Mouse (Mus musculus): ENCODE data around the gene Fam166a. TPM values are rescaled to one million over a fixed set of nuclear protein-coding genes. Genes with fewer than 3 reads are reported as not detected.

Fam166a gene
- polyA plus RNA-seq (2017; shearing (Covaris generic)): not detected

DNA sequence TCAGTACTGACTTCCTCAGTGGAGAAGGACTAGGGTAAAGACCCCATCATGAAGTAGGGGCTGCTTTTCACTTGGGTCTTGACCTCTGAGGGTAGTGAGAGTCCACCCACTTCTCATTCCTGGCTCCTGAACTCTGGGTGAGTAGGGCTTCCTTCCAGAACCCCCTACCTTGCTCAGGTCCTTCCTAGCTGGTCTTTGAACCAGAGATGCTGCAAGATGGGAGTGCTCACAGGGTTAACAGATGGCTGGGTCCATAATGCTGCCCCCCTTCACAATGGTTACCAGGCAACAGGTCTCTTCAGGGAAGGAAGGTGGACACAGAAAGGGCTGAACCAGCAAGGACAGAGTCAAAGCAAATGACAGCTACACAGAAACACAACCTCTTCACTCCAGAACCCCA, at the start of gene Fam166a:
Fam166a (plus strand) TSS at position 301 of the 400 bp plus-strand sequence.

DNA sequence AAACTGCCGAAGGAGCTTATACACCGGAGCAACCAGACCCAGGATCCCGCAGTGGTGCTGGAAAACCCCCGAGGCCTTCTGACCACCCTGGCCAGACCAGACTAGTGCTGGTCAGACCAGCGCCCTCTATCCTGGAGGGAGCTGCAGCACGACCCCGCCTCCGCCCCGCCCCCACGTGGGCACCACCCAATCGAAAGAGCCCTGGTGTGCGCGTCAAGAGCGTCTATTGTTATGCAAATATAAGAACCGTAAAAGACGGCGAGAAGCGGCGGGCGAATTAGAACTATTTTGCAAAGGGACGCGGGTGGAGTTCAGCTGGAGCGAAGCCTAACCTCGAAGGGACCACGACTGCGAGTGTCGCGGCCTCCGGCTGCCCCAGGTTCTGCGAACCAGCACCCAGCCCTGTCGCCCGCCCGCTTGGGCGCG, 38.1 kb upstream of the Fam166a start, which contains the start of gene Nrarp:
Nrarp (plus strand) TSS at position 281 of the 426 bp plus-strand sequence.

DNA sequence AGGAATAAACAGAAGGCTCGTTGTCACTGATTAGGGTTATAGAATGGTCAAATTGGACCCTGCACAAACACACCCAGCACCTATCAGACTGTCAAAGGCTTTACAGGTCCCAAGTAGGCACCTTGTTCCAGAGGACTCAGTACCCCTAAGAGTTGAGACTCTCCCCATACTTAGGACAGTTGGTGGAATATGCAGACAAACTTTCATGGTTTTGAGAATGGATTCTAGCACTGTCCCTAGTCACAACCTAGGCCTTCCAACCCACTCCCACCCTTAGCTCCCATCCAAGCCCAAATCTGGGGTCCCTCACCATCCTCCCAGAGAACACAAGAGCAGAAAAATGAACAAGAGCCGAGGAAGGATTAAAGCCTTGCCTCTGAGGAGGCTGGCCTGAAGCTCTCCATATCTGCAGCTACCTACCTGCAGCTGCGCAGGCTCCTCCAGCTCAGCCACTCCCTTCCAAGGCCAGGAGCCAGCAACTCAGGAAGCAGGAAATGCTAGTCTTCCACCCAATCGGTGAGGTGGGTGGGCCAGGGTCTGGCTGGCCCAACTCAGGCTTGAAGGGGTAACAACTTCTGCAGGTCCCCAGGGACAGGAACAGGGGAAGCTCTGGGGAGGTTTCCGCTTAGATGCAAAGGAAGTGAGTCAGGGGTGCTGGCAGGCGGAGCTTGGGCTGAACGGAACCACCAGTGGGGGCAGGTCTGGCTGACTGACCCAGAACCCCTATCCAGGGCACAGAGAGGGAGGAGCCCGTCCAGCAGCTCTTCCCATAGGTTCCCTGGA, 22.2 kb upstream of the Fam166a start, which contains the start of gene Tor4a:
Tor4a (minus strand) TSS at position 715 of the 783 bp plus-strand sequence.

GRCm38 (mm10) chr2:25211121-25211670, 7.3 kb upstream of the Fam166a start, which contains the start of gene Nelfb:
Nelfb (minus strand) TSS chr2:25211489.

GRCm38 (mm10) chr2:25214444-25214843, 4.1 kb upstream of the Fam166a start, which contains the start of gene Stpg3:
Stpg3 (minus strand) TSS chr2:25214637.

DNA sequence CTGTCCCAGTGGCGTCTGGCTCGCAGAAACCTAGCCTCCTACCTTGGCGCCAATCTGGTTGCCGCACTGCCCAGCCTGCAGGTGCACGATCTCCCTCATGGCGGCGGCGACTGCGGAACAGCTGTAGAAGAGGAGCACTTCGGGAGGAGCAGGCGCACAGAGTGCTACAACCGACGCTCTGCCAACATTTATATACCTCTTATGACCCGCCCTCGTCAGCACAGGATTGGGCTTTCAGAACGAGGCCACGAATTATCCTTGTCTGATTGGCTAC, 5.9 kb downstream of the Fam166a start, which contains the start of gene Tubb4b:
Tubb4b (minus strand) TSS at position 211 of the 274 bp plus-strand sequence.

GRCm38 (mm10) chr2:25234050-25234449, 15.5 kb downstream of the Fam166a start, which contains the start of gene Slc34a3:
Slc34a3 (minus strand) TSS chr2:25234364.

DNA sequence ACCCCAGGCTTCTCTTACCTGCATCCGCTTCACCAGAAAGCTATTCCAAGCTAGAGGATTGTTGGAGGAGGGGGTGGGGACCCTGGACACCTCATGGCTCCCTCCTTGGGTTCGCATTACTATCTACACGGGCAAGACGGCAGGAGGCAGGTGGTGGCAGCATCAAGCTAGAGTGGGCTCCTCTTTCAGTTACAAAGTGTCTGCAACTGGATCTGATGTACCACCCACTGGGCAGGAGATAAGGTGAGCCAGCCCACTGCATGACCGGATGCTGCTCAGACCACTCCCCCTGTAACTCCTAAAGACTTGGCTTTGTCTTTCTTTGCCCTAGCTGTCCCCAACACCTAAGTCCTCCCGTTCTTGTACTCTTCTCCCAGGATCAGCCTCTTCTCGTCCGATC, 18.1 kb downstream of the Fam166a start, which contains the start of gene Rnf224:
Rnf224 (minus strand) TSS at position 174 of the 400 bp plus-strand sequence.

GRCm38 (mm10) chr2:25242101-25242506, 23.6 kb downstream of the Fam166a start, which contains the start of the genes Rnf208 and Cysrt1:
Rnf208 (plus strand) TSS chr2:25242255.
Cysrt1 (minus strand) TSS chr2:25242452.

DNA sequence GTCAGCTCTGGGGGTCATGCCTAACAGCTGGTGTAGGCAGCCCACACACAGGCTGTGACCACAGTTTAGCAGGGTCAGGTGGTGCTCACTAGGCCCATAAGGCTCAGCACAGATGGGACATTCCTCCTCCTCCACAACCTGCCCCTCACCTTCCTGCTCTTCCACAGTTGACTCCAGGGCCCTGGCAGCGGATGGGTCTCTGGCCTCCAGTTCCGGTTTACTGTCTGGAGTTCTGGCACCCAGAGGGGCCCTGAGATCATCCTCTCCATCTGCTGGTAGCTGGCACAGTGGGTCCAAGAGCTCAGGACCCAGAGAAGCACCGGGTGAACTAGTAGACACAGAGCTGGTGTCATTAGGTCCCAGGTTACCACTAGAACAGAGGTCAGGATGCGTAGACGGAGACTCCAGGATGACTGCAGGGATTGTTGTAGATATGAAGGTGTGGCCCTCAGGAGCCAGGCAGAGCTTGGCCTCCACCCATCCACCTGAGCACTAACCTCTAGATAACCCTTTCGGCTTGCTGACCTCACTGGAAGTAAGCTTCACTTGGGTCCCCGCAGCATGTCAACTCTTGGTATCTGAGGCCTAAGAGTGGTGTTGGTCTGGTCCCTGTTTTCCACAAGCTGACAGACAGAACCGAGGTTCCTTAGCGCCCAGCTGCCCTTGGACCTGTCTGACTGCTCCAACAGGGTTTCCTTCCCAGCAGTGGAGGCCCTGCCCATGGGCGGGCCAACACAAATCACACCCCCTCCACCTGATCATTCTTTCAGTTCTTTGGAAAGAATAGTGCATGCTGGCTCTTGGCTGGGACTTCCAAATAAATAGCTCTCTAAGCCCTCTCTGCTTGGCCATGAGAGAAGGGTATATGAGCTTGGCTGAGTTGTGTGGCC, 27.9 kb downstream of the Fam166a start, which contains the start of gene AL732309.1:
AL732309.1 (minus strand) TSS at position 681 of the 890 bp plus-strand sequence.

GRCm38 (mm10) chr2:25255284-25255779, 36.8 kb downstream of the Fam166a start, which contains the start of gene Tmem203:
Tmem203 (plus strand) TSS chr2:25255439.

DNA sequence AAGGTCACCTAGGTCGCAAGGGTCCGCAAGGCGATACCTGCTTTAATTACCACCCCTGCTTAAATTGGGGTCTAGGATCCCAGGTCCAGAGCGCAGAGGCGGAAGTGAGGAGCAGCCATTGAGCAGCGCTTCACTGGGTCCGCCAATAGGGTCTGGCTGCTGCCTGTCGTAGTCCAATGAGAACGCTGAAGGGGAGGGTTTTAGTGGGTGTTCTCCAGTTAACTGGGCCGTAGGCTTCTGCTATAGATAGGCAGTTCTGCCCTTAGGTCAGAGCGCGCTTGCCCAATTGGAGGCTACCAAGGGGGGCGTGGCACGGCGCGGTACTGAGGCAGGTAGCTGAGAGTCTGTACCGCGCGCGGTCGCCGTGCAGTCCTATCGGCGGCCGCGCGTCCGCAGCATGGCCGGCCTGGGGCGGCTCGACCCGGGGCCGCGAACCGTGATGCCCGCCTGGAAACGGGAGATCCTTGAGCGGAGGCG, 43.8 kb downstream of the Fam166a start, which contains the start of gene Tprn:
Tprn (plus strand) TSS at position 328 of the 477 bp plus-strand sequence.

Other genes with a start within 250 kb of the Fam166a start
- gene Mrpl41, start 243.6 kb upstream of the Fam166a start, polyA plus RNA-seq (2017; shearing (Covaris generic)): 118 TPM
- gene Pnpla7, start 242.7 kb upstream of the Fam166a start, polyA plus RNA-seq (2017; shearing (Covaris generic)): 110 TPM
- 18.3 TPM for gene Nsmf, start 164.4 kb upstream of the Fam166a start, polyA plus RNA-seq (2017; shearing (Covaris generic))
- 0.93 TPM for gene Entpd8, start 138.4 kb upstream of the Fam166a start, polyA plus RNA-seq (2017; shearing (Covaris generic))
- 12.8 TPM for gene Noxa1, start 123.6 kb upstream of the Fam166a start, polyA plus RNA-seq (2017; shearing (Covaris generic))
- gene Nrarp, start 38.0 kb upstream of the Fam166a start, polyA plus RNA-seq (2017; shearing (Covaris generic)): 0.25 TPM
- gene Tor4a, start 21.9 kb upstream of the Fam166a start, polyA plus RNA-seq (2017; shearing (Covaris generic)): 144 TPM
- 136 TPM for gene Nelfb, start 7.3 kb upstream of the Fam166a start, polyA plus RNA-seq (2017; shearing (Covaris generic))
- gene Stpg3, start 4.1 kb upstream of the Fam166a start, polyA plus RNA-seq (2017; shearing (Covaris generic)): not detected
- 255 TPM for gene Tubb4b, start 6.0 kb downstream of the Fam166a start, polyA plus RNA-seq (2017; shearing (Covaris generic))
- not detected for gene Slc34a3, start 15.6 kb downstream of the Fam166a start, polyA plus RNA-seq (2017; shearing (Covaris generic))
- not detected for gene Rnf224, start 18.0 kb downstream of the Fam166a start, polyA plus RNA-seq (2017; shearing (Covaris generic))
- gene Rnf208, start 23.5 kb downstream of the Fam166a start, polyA plus RNA-seq (2017; shearing (Covaris generic)): 0.67 TPM
- gene Cysrt1, start 23.7 kb downstream of the Fam166a start, polyA plus RNA-seq (2017; shearing (Covaris generic)): not detected
- 9.0 TPM for gene AL732309.1, start 28.1 kb downstream of the Fam166a start, polyA plus RNA-seq (2017; shearing (Covaris generic))
- 15.7 TPM for gene Tmem203, start 36.7 kb downstream of the Fam166a start, polyA plus RNA-seq (2017; shearing (Covaris generic))
- 2.7 TPM for gene Tprn, start 43.9 kb downstream of the Fam166a start, polyA plus RNA-seq (2017; shearing (Covaris generic))
- gene Ssna1, start 53.7 kb downstream of the Fam166a start, polyA plus RNA-seq (2017; shearing (Covaris generic)): 148 TPM
- gene Anapc2, start 53.7 kb downstream of the Fam166a start, polyA plus RNA-seq (2017; shearing (Covaris generic)): 99.6 TPM
- not detected for gene Tmem210, start 69.4 kb downstream of the Fam166a start, polyA plus RNA-seq (2017; shearing (Covaris generic))
- not detected for gene Lrrc26, start 71.2 kb downstream of the Fam166a start, polyA plus RNA-seq (2017; shearing (Covaris generic))
- gene Grin1, start 100.4 kb downstream of the Fam166a start, polyA plus RNA-seq (2017; shearing (Covaris generic)): 0.36 TPM
- 26.1 TPM for gene Man1b1, start 113.6 kb downstream of the Fam166a start, polyA plus RNA-seq (2017; shearing (Covaris generic))
- 23.7 TPM for gene Dpp7, start 137.6 kb downstream of the Fam166a start, polyA plus RNA-seq (2017; shearing (Covaris generic))
- gene Uap1l1, start 146.9 kb downstream of the Fam166a start, polyA plus RNA-seq (2017; shearing (Covaris generic)): 12.9 TPM
- gene Sapcd2, start 153.6 kb downstream of the Fam166a start, polyA plus RNA-seq (2017; shearing (Covaris generic)): 0.37 TPM
- not detected for gene Entpd2, start 177.1 kb downstream of the Fam166a start, polyA plus RNA-seq (2017; shearing (Covaris generic))
- gene Npdc1, start 180.6 kb downstream of the Fam166a start, polyA plus RNA-seq (2017; shearing (Covaris generic)): 1.1 TPM
- 6.8 TPM for gene Fut7, start 204.5 kb downstream of the Fam166a start, polyA plus RNA-seq (2017; shearing (Covaris generic))
- 19.7 TPM for gene Abca2, start 210.0 kb downstream of the Fam166a start, polyA plus RNA-seq (2017; shearing (Covaris generic))
- 5.3 TPM for gene Clic3, start 238.1 kb downstream of the Fam166a start, polyA plus RNA-seq (2017; shearing (Covaris generic))
- gene Paxx, start 242.3 kb downstream of the Fam166a start, polyA plus RNA-seq (2017; shearing (Covaris generic)): 117 TPM